Mouse (Mus musculus): Measurements from ENCODE around the gene Arid3a. TPM values are rescaled to one million over a fixed set of nuclear protein-coding genes. Genes with fewer than 3 reads are reported as not detected.
A peak's percentile ranks its signal among the peaks of the same experiment; 100 is the strongest.

Arid3a gene
- polyA plus RNA-seq, 1 experiment: 12.5 TPM

DNA sequence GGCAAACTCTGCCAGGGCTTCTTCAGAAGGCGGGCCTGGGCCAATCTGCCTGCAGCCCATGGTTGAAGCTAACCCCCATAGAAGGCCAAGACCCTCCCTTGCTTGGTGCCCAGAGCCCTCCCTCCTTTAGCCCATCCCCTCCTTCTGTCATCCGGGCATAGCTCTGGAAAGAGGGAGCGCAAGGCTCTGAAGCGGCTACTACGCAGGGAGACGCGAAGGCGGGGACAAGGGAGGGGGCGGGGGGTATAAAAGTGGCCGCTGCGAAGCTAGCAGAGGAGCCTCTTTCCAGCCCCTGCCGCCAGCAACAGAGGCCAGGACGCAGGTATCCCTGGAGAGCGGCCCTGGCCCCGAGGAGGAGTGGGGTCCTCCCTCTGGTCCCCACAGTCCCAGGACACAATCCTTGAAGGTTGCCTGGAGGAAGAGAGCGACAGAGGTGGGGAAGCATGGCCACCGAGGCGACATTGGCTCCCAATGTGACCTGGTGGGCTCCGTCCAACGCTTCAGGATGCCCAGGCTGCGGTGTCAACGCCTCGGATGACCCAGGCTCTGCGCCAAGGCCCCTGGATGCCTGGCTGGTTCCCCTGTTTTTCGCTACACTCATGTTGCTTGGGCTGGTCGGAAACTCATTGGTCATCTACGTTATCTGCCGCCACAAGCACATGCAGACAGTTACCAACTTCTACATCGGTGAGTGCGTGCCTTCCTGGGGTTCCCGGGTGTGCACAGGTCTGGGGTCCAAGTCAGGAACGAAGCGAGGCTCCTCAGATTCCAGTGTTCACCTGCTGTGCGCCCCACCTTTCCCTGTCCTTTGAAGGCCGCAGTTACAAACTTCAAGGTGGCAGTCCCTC is 8.4 kb upstream of the Arid3a start:
- WGBS: 74% methylated on average over 35 of the region's 35 CpGs
- TF ChIP-seq CTCF (IDR thresholded peaks at IDR 0.05; ENCODE audit: borderline replicate concordance, control insufficient read depth, extremely low read depth, insufficient read depth, low read length, poor library complexity) (no peak), POLR2A (IDR thresholded peaks at IDR 0.05; ENCODE audit: control insufficient read depth, extremely low read depth, insufficient read depth, low read length, poor library complexity) (no peak)
- H3K36me3 ChIP-seq (ENCODE audit: control insufficient read depth, insufficient read depth, low read length): no peaks in the 10 kb centered on the region
- H3K27ac ChIP-seq (ENCODE audit: control insufficient read depth, insufficient read depth, low read length): no peak overlapping the region
- peaks cover 39% of the 10 kb centered on the region for H3K4me1 ChIP-seq (replicated peaks; ENCODE audit: control insufficient read depth, insufficient read depth, low read length)
- no peak for DNase-seq
- no peak overlapping the region for H3K4me3 ChIP-seq (ENCODE audit: control insufficient read depth, insufficient read depth, low read length)
- no peaks in the 10 kb centered on the region; the same call in 1 of the 2 replicates for H3K27me3 ChIP-seq (ENCODE audit: control insufficient read depth, insufficient read depth, low read length)

DNA sequence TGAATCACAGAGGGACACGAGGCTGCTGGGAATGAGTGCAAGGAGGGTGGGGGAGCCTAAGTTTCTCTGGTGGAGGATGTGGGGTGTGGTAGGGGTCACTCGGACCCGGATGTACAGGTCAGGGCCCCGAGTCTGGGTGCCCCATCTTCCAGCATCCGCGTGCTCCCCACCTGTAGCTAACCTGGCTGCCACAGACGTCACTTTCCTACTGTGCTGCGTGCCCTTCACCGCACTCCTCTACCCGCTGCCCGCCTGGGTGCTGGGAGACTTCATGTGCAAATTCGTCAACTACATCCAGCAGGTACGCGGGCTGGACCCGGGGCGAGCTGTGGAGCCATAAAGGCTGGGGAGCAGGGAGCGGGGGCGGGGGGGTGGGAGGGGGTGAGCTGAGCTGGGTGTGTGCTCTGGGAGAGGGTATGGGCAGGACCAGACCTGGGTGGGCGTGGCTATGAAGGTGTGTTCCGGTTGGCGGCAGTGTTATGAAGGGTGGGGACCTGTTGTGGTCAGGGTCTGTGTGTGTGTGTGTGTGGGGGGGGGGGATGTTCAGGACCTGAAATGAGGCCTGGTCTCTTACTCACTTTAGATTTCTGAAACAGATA is 7.5 kb upstream of the Arid3a start:
- no peak for DNase-seq
- Histone ChIP-seq H3K36me3 (ENCODE audit: control insufficient read depth, insufficient read depth, low read length) (no peaks in the 10 kb centered on the region), H3K4me3 (ENCODE audit: control insufficient read depth, insufficient read depth, low read length) (no peak overlapping the region), H3K27ac (ENCODE audit: control insufficient read depth, insufficient read depth, low read length) (no peak overlapping the region), H3K4me1 (replicated peaks; ENCODE audit: control insufficient read depth, insufficient read depth, low read length) (peaks cover 38% of the 10 kb centered on the region), H3K27me3 (ENCODE audit: control insufficient read depth, insufficient read depth, low read length) (no peaks in the 10 kb centered on the region; the same call in 1 of the 2 replicates)
- WGBS: 42% methylated on average over 21 of the region's 21 CpGs
- TF ChIP-seq POLR2A (IDR thresholded peaks at IDR 0.05; ENCODE audit: control insufficient read depth, extremely low read depth, insufficient read depth, low read length, poor library complexity) (no peak), CTCF (IDR thresholded peaks at IDR 0.05; ENCODE audit: borderline replicate concordance, control insufficient read depth, extremely low read depth, insufficient read depth, low read length, poor library complexity) (no peak)

DNA sequence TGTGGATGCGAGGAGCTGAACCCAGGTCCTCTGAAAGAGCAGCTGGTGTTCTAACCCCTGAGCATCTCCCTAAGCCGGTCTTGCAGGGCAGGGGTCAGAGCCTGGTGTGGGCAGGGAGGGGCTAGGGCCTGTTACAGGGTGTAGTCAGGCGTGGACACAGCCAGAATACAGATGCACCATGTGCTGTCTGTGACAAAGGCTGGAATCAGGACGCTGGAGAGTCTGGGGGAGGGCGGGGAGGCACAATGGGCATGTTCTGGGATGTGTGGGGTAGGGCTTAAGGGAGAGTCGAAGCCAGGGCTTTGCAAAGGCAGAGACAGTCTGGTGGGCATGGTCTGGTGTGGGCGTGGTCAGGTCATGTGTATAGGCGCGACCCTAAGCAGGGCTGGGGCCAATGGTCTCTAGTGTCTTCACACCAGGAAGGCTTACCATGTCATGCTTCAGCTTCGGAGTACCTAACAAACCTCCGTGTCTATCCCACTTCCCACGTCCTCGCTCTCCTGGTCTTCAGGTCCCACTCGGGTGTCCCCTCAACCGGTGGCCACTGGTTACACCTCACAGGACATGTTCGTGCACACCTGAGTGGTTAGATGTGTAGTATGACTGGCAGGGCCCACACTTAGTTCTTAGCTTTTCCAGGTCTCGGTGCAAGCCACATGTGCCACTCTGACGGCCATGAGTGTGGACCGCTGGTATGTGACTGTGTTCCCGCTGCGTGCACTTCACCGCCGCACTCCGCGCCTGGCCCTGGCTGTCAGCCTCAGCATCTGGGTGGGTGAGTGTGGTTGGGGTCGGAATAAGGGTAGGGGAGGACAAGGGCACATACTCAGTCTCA is 6.6 kb upstream of the Arid3a start:
- no peak for DNase-seq
- Histone ChIP-seq H3K4me3 (ENCODE audit: control insufficient read depth, insufficient read depth, low read length) (no peak overlapping the region), H3K36me3 (ENCODE audit: control insufficient read depth, insufficient read depth, low read length) (no peaks in the 10 kb centered on the region), H3K27me3 (ENCODE audit: control insufficient read depth, insufficient read depth, low read length) (no peaks in the 10 kb centered on the region; the same call in 1 of the 2 replicates), H3K27ac (ENCODE audit: control insufficient read depth, insufficient read depth, low read length) (no peak overlapping the region), H3K4me1 (replicated peaks; ENCODE audit: control insufficient read depth, insufficient read depth, low read length) (peaks cover 28% of the 10 kb centered on the region)
- TF ChIP-seq CTCF (IDR thresholded peaks at IDR 0.05; ENCODE audit: borderline replicate concordance, control insufficient read depth, extremely low read depth, insufficient read depth, low read length, poor library complexity) (no peak), POLR2A (IDR thresholded peaks at IDR 0.05; ENCODE audit: control insufficient read depth, extremely low read depth, insufficient read depth, low read length, poor library complexity) (no peak)
- WGBS: 58% methylated on average over 26 of the region's 26 CpGs

DNA sequence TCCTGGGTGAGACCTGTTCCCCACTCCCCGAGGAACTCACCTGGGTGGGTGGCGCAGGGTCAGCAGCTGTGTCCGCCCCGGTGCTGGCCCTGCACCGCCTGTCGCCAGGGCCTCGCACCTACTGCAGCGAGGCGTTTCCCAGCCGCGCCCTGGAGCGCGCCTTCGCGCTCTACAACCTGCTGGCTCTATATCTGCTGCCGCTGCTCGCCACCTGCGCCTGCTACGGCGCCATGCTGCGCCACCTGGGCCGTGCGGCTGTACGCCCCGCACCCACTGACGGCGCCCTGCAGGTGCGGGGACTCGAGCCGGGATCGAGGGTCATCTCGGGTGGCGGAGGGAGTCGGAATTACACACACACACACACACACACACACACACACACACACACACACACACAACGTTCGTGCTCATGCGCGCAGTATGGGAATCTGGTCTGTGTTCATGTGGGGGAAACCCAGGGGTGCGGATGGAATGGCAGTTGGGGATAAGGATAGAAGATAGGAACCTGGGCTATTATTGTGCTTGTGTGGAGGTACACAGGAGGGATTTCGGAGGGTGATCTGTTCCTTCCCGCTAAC is 5.8 kb upstream of the Arid3a start, which contains the start of gene R3hdm4:
TSS of gene R3hdm4 (minus strand) at position 251 of the 578 bp plus-strand sequence.
- 19% methylated on average over 41 of the region's 41 CpGs for WGBS
- Histone ChIP-seq H3K4me1 (replicated peaks; ENCODE audit: control insufficient read depth, insufficient read depth, low read length) (peaks cover 28% of the 10 kb centered on the region), H3K36me3 (ENCODE audit: control insufficient read depth, insufficient read depth, low read length) (no peaks in the 10 kb centered on the region), H3K27me3 (ENCODE audit: control insufficient read depth, insufficient read depth, low read length) (no peaks in the 10 kb centered on the region; the same call in 1 of the 2 replicates), H3K4me3 (ENCODE audit: control insufficient read depth, insufficient read depth, low read length) (no peak within 1 kb of the TSS), H3K27ac (ENCODE audit: control insufficient read depth, insufficient read depth, low read length) (no peak within 1 kb of the TSS)
- DNase-seq: no peak
- TF ChIP-seq POLR2A (IDR thresholded peaks at IDR 0.05; ENCODE audit: control insufficient read depth, extremely low read depth, insufficient read depth, low read length, poor library complexity) (no peak), CTCF (IDR thresholded peaks at IDR 0.05; ENCODE audit: borderline replicate concordance, control insufficient read depth, extremely low read depth, insufficient read depth, low read length, poor library complexity) (0 out of 2 replicates have a peak, but pooled peaks have one; percentile 26)

DNA sequence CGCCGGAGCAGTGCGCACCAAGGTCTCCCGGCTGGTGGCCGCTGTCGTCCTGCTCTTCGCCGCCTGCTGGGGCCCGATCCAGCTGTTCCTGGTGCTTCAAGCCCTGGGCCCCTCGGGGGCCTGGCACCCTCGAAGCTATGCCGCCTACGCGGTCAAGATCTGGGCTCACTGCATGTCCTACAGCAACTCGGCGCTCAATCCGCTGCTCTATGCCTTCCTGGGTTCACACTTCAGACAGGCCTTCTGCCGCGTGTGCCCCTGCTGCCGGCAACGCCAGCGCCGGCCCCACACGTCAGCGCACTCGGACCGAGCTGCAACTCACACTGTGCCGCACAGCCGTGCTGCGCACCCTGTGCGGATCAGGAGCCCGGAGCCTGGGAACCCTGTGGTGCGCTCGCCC is 5.3 kb upstream of the Arid3a start:
- H3K4me3 ChIP-seq (ENCODE audit: control insufficient read depth, insufficient read depth, low read length): no peak overlapping the region
- H3K36me3 ChIP-seq (ENCODE audit: control insufficient read depth, insufficient read depth, low read length): no peaks in the 10 kb centered on the region
- no peak for DNase-seq
- H3K27me3 ChIP-seq (ENCODE audit: control insufficient read depth, insufficient read depth, low read length): no peaks in the 10 kb centered on the region; the same call in 1 of the 2 replicates
- H3K27ac ChIP-seq (ENCODE audit: control insufficient read depth, insufficient read depth, low read length): no peak overlapping the region
- WGBS: 24% methylated on average over 34 of the region's 34 CpGs
- peaks cover 27% of the 10 kb centered on the region for H3K4me1 ChIP-seq (replicated peaks; ENCODE audit: control insufficient read depth, insufficient read depth, low read length)
- TF ChIP-seq CTCF (IDR thresholded peaks at IDR 0.05; ENCODE audit: borderline replicate concordance, control insufficient read depth, extremely low read depth, insufficient read depth, low read length, poor library complexity) (no peak), POLR2A (IDR thresholded peaks at IDR 0.05; ENCODE audit: control insufficient read depth, extremely low read depth, insufficient read depth, low read length, poor library complexity) (no peak)
